Comparison of ENCODE assay signal across 8 mouse cellular contexts in the genomic region with DNA sequence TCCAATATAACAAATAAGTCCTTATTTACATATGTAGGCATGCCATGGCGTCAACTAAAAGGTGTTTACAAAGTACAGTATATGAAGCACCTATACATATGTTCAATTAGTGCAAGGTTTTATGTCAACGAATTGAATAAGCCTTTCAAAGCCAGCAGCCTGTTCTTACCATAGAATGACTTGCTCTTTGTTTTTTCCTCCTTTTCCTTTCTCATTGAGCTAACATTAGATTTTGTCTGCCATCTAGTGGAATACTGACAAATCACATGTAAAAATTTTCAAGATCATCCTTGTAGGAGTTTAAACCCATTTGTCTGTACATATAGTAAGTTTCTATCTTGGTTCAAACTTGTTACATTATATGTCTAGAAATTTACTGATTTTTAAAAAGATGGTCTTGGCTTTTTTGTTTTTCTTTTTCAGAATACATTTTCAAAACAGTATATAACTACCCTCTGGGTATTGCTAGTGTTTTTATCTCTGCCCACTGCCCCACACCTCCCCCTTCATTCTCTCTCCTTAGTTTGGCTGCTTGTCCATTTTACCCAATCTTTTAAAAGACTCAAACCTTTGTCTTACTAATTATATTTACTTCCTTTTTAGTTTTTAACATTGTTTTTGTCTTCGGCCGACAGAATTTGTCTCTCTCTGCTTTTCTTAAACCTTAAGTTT.
DNase-seq lines count a peak whose midpoint lies in the region; ATAC-seq and TF ChIP-seq lines count a peak whose summit lies in the region.

No protein-coding gene starts in this region.

- peak; percentile 64 for DNase-seq in heart, postnatal 0 days (ENCODE audit: low spot score)
- DNase-seq in heart, postnatal 25 days (ENCODE audit: low spot score) = no peak
- peak; percentile 80 for DNase-seq in embryo, embryonic 10.5 days (ENCODE audit: low spot score)
- DNase-seq in lung, postnatal 25 days (ENCODE audit: low spot score) = peak; percentile 26
- no peak for DNase-seq in ovary, adult 18-20 months (ENCODE audit: low spot score)
- DNase-seq in layer of hippocampus, postnatal 25 days (ENCODE audit: extremely low spot score in 1 of 2, low spot score in 1 of 2) = no peak
- DNase-seq in gastrocnemius, adult 8-10 months (ENCODE audit: low spot score in 2 of 2) = no peak

- H3K4me3 ChIP-seq in heart, postnatal 0 days (ENCODE audit: low read depth, low read length) = no peak overlapping the region
- H3K4me3 ChIP-seq in E14TG2a.4 (replicated peaks; ENCODE audit: low read length) = no peak overlapping the region

- H3K27ac ChIP-seq in heart, postnatal 0 days (ENCODE audit: low read depth) = no peak overlapping the region

- intact Hi-C loops in heart, postnatal 25 days (cut with DNase I) = loop anchor here (5.0 to 10.0 kb wide), 4 partner anchors 276 to 829 kb away; no protein-coding TSS in a partner anchor

- H3K27me3 ChIP-seq in heart, postnatal 0 days (ENCODE audit: control insufficient read depth, insufficient read depth, low read length) = no peaks in the 10 kb centered on the region
- no peaks in the 10 kb centered on the region for H3K27me3 ChIP-seq in E14TG2a.4 (ENCODE audit: insufficient read depth, low read length)

- ATAC-seq in heart, postnatal 0 days (ENCODE audit: insufficient read depth, low read depth) = no peak

- WGBS in heart, postnatal 0 days = 59% methylated on average over 4 of the region's 4 CpGs

- TF ChIP-seq EP300 in heart, postnatal 0 days (IDR thresholded peaks at IDR 0.05; ENCODE audit: low read depth) = no peak

- no peak overlapping the region for H3K9ac ChIP-seq in heart, postnatal 0 days (replicated peaks; ENCODE audit: low read depth, low read length)

- H3K9me3 ChIP-seq in heart, postnatal 0 days (replicated peaks; ENCODE audit: control insufficient read depth, low read length) = no peaks in the 10 kb centered on the region
- no peaks in the 10 kb centered on the region for H3K9me3 ChIP-seq in E14TG2a.4 (ENCODE audit: low read length)

- TF ChIP-seq CTCF in heart, postnatal 0 days (IDR thresholded peaks at IDR 0.05; ENCODE audit: low read depth) = peak; percentile 70
- peak; percentile 32; the same call in 1 of the 2 replicates for TF ChIP-seq CTCF in E14TG2a.4 (conservative IDR thresholded peaks at IDR 0.05; ENCODE audit: low read length)

- H3K4me2 ChIP-seq in heart, postnatal 0 days (ENCODE audit: low read depth, low read length) = no peak overlapping the region

- H3K4me1 ChIP-seq in heart, postnatal 0 days (ENCODE audit: control insufficient read depth, insufficient read depth) = no peaks in the 10 kb centered on the region
- no peaks in the 10 kb centered on the region for H3K4me1 ChIP-seq in E14TG2a.4 (replicated peaks; ENCODE audit: low read depth, low read length)

- H3K36me3 ChIP-seq in heart, postnatal 0 days (replicated peaks; ENCODE audit: control insufficient read depth, insufficient read depth, low read length) = no peaks in the 10 kb centered on the region
- H3K36me3 ChIP-seq in E14TG2a.4 (ENCODE audit: insufficient read depth, low read length) = no peaks in the 10 kb centered on the region

Comparison
In these comparisons a context has a peak if more than half of its experiments do, and no peak if none do; other contexts are left out.
1. DNase-seq: peak in heart, postnatal 0 days (single experiment), embryo, embryonic 10.5 days (single experiment) and lung, postnatal 25 days (single experiment); none in heart, postnatal 25 days (single experiment), ovary, adult 18-20 months (single experiment), layer of hippocampus, postnatal 25 days (0 of 2) and gastrocnemius, adult 8-10 months (0 of 2).